Mouse (Mus musculus) embryonic fibroblast, embryonic 13.5 days (primary cell): ENCODE results near the gene Cysrt1.

Experiments used
- CTCF ChIP-seq: IDR thresholded peaks from 2 replicates; pipeline ENCODE4 v1.5.1; 2011; ENCODE audit warnings: mild to moderate bottlenecking, control low read depth, low read length, moderate library complexity, borderline replicate concordance; ENCODE audit not compliant: insufficient read depth
- POLR2A ChIP-seq: IDR thresholded peaks from 2 replicates; pipeline ENCODE4 v1.6.1; 2011; ENCODE audit warnings: low read depth, mild to moderate bottlenecking, control low read depth, low read length, moderate library complexity

GRCm38 (mm10) chr2:25264851-25265250 lies 22.6 kb upstream of the Cysrt1 start:
- TF ChIP-seq CTCF: no peak
- TF ChIP-seq POLR2A: no peak
